Mouse (Mus musculus) MEL (cell line): ENCODE measurements at regions not wholly inside any gene's neighbourhood (a gene's known extent, or its start where the extent isn't known, plus 50 kb on each side); places are given as distances from the start of the nearest gene placed in this dataset.

Experiments used
- CTCF ChIP-seq, 3 experiments: IDR thresholded peaks in 2 of 3; conservative IDR thresholded peaks in 1 of 3; 2 replicates each; pipeline ENCODE4 v1.5.1; 2011 to 2012; ENCODE audit warnings: low read length in 3 of 3, low read depth in 2 of 3, mild to moderate bottlenecking in 2 of 3, improper control_type of control experiment in 1 of 3, inconsistent platforms in 1 of 3, mixed read lengths in 1 of 3, moderate library complexity in 1 of 3; ENCODE audit not compliant: control insufficient read depth in 1 of 3, insufficient read depth in 1 of 3, poor library complexity in 1 of 3, severe bottlenecking in 1 of 3
- MYC ChIP-seq: IDR thresholded peaks from 2 replicates; pipeline ENCODE4 v1.6.1; 2011; ENCODE audit warnings: low read depth, mild to moderate bottlenecking, low read length, improper control_type of control experiment, moderate library complexity

DNA sequence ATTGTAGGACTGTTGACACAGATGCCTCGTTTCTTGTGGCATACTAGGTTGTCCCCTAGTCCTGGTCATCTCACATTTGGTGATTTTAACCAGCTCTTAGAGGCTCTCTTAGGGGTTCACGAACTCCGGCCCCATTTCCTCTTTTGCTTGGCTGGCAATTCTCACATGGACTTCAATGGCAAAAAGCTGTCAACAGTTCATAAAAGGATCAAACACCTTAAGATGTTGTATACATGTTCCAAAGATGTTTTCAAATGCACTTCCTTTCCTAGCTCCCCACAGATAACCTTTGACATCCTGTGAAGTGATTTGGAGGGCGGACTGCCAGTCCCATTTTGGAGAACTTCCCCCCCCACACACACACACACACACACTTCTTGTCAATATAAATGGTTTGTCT, 153.7 kb upstream of the Rpl34 start:
- TF ChIP-seq CTCF (IDR thresholded peaks at IDR 0.05 in 2 of 3, conservative IDR thresholded peaks at IDR 0.05 in 1 of 3; ENCODE audit: control insufficient read depth in 1 of 3, insufficient read depth in 1 of 3, low read depth in 2 of 3, low read length in 3 of 3, poor library complexity in 1 of 3, severe bottlenecking in 1 of 3) (no peak), MYC (no peak)
